In genomic region chr10:24785345-24785744, GRCm38 (mm10) we compare ENCODE assay signal across 15 mouse cellular contexts.
"Had no signal": no experiment of that assay in that cellular context is flagged by ENCODE, and none has a peak within 500 bp of the region (broad histone marks: within the 10 kb centered on the region; RNA-seq: fewer than 3 reads in every experiment).

No protein-coding gene starts in this region.

- H3K9ac ChIP-seq: limb, embryonic 12.5 days; limb, embryonic 15.5 days had no signal

- H3K9me3 ChIP-seq: limb, embryonic 12.5 days; limb, embryonic 15.5 days had no signal

- H3K4me2 ChIP-seq: limb, embryonic 12.5 days; limb, embryonic 15.5 days; midbrain, embryonic 11.5 days had no signal

- H3K36me3 ChIP-seq: limb, embryonic 12.5 days; limb, embryonic 15.5 days had no signal

- H3K4me3 ChIP-seq: limb, embryonic 12.5 days; limb, embryonic 15.5 days had no signal

- H3K27ac ChIP-seq: limb, embryonic 12.5 days; limb, embryonic 15.5 days had no signal

- H3K4me1 ChIP-seq: limb, embryonic 15.5 days had no signal

- DNase-seq: kidney, adult 18-20 months; kidney, adult 9 months; kidney, postnatal 14 days; kidney, postnatal 4 days; left cerebral cortex, postnatal 4 days; lung, adult 2 months; lung, postnatal 14 days; lung, postnatal 4 days; midbrain, embryonic 14.5 days; thymus, adult 18-20 months; thymus, postnatal 14 days; thymus, postnatal 4 days had no signal

- H3K27me3 ChIP-seq: limb, embryonic 12.5 days; limb, embryonic 15.5 days had no signal
